Mouse (Mus musculus): Measurements from ENCODE around the gene Tigit. TPM values are rescaled to one million over a fixed set of nuclear protein-coding genes. Genes with fewer than 3 reads are reported as not detected.

The Tigit gene
- polyA plus RNA-seq, 2 experiments = not detected

GRCm38 (mm10) chr16:43671972-43672371 is 8.0 kb upstream of the Tigit start:
- TF ChIP-seq EP300 (IDR thresholded peaks at IDR 0.05; ENCODE audit: low read depth) (no peak), CTCF (IDR thresholded peaks at IDR 0.05; ENCODE audit: low read depth) (no peak)
- no peaks in the 10 kb centered on the region for H3K4me1 ChIP-seq (replicated peaks; ENCODE audit: control insufficient read depth in 2 of 2, insufficient read depth in 2 of 2, low read length in 1 of 2)
- DNase-seq (ENCODE audit: low read depth in 3 of 3, low spot score in 3 of 3) = no peak
- no peak overlapping the region for H3K4me2 ChIP-seq (ENCODE audit: low read depth)
- H3K4me3 ChIP-seq (ENCODE audit: insufficient read depth in 1 of 2, low read depth in 2 of 2, low read length in 2 of 2) = no peak overlapping the region
- no peak overlapping the region for H3K27ac ChIP-seq
- no peaks in the 10 kb centered on the region for H3K9me3 ChIP-seq (ENCODE audit: control insufficient read depth, low read length)
- WGBS (ENCODE audit: insufficient replicate concordance) = 60% methylated on average over 1 of the region's 1 CpGs
- ATAC-seq (ENCODE audit: insufficient read depth) = no peak
- H3K9ac ChIP-seq (replicated peaks) = no peak overlapping the region
- no peaks in the 10 kb centered on the region for H3K27me3 ChIP-seq (ENCODE audit: control insufficient read depth, insufficient read depth, low read length)
- no peaks in the 10 kb centered on the region for H3K36me3 ChIP-seq (replicated peaks; ENCODE audit: control insufficient read depth, insufficient read depth, low read depth)

DNA sequence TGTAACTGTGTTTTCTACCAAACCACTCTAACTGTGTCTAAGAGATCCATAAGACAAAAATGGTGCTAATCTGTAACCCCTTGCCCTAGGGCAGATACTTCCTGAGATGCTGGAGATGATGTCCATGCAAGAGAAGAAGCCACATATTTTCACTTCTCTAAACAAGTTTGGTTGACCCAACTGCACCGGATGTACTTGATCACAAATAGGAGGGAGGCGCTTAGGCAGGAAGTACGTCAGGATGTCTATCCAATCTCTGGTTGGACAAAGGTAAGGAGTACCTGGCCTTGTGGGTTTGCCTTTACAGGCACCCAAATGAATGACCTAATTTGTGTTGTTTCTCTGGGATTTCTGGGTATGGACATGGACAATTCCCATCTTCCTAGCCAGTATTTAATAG is 4.3 kb upstream of the Tigit start:
- H3K27ac ChIP-seq = no peak overlapping the region

GRCm38 (mm10) chr16:43664861-43665260 is 915 bp upstream of the Tigit start:
- no peak overlapping the region for H3K4me2 ChIP-seq (ENCODE audit: low read depth)
- TF ChIP-seq CTCF (IDR thresholded peaks at IDR 0.05; ENCODE audit: low read depth) (no peak), EP300 (IDR thresholded peaks at IDR 0.05; ENCODE audit: low read depth) (no peak)
- DNase-seq (ENCODE audit: low read depth in 3 of 3, low spot score in 3 of 3) = no peak

More for the DNA sequence above, 4.3 kb upstream of the Tigit start:
- no peak overlapping the region for H3K4me2 ChIP-seq (ENCODE audit: low read depth)
- H3K9me3 ChIP-seq (ENCODE audit: control insufficient read depth, low read length) = no peaks in the 10 kb centered on the region
- H3K4me3 ChIP-seq (ENCODE audit: insufficient read depth in 1 of 2, low read depth in 2 of 2, low read length in 2 of 2) = no peak overlapping the region
- no peaks in the 10 kb centered on the region for H3K27me3 ChIP-seq (ENCODE audit: control insufficient read depth, insufficient read depth, low read length)
- no peak overlapping the region for H3K9ac ChIP-seq (replicated peaks)
- no peaks in the 10 kb centered on the region for H3K4me1 ChIP-seq (replicated peaks; ENCODE audit: control insufficient read depth in 2 of 2, insufficient read depth in 2 of 2, low read length in 1 of 2)
- DNase-seq (ENCODE audit: low read depth in 3 of 3, low spot score in 3 of 3) = no peak
- WGBS (ENCODE audit: insufficient replicate concordance) = 66% methylated on average over 3 of the region's 3 CpGs
- ATAC-seq (ENCODE audit: insufficient read depth) = no peak
- TF ChIP-seq EP300 (IDR thresholded peaks at IDR 0.05; ENCODE audit: low read depth) (no peak), CTCF (IDR thresholded peaks at IDR 0.05; ENCODE audit: low read depth) (no peak)
- no peaks in the 10 kb centered on the region for H3K36me3 ChIP-seq (replicated peaks; ENCODE audit: control insufficient read depth, insufficient read depth, low read depth)

GRCm38 (mm10) chr16:43662124-43663004 is 1.6 kb downstream of the Tigit start:
- Histone ChIP-seq H3K9me3 (ENCODE audit: control insufficient read depth, low read length) (no peaks in the 10 kb centered on the region), H3K9ac (replicated peaks) (no peak overlapping the region)
- WGBS (ENCODE audit: insufficient replicate concordance) = 61% methylated on average over 10 of the region's 10 CpGs

More at GRCm38 (mm10) chr16:43664861-43665260, 915 bp upstream of the Tigit start:
- Histone ChIP-seq H3K9ac (replicated peaks) (no peak overlapping the region), H3K4me1 (replicated peaks; ENCODE audit: control insufficient read depth in 2 of 2, insufficient read depth in 2 of 2, low read length in 1 of 2) (no peaks in the 10 kb centered on the region), H3K27me3 (ENCODE audit: control insufficient read depth, insufficient read depth, low read length) (no peaks in the 10 kb centered on the region), H3K4me3 (ENCODE audit: insufficient read depth in 1 of 2, low read depth in 2 of 2, low read length in 2 of 2) (no peak overlapping the region), H3K9me3 (ENCODE audit: control insufficient read depth, low read length) (no peaks in the 10 kb centered on the region), H3K36me3 (replicated peaks; ENCODE audit: control insufficient read depth, insufficient read depth, low read depth) (no peaks in the 10 kb centered on the region), H3K27ac (no peak overlapping the region)
- no peak for ATAC-seq (ENCODE audit: insufficient read depth)

DNA sequence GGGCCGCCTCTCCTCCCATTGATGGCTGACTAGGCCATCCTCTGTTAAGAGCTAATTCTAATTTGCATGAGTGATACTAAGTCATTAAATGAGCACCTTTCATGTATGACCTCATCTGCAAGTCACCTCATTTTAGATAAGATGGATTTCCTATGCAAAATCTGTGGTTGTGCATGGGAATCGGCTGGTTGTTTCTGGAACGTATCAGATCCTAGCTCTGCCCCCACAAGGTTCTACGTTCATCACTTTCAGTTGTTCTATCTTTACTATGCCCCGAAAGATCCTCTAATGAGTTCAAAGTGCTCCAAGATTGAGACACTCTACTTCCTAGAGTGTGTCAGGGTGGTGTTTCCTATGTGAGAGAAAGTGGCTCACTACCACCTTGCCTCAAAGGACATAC is 2.4 kb downstream of the Tigit start:
- Histone ChIP-seq H3K9me3 (ENCODE audit: control insufficient read depth, low read length) (no peaks in the 10 kb centered on the region), H3K36me3 (replicated peaks; ENCODE audit: control insufficient read depth, insufficient read depth, low read depth) (no peaks in the 10 kb centered on the region), H3K4me3 (ENCODE audit: insufficient read depth in 1 of 2, low read depth in 2 of 2, low read length in 2 of 2) (no peak overlapping the region), H3K27ac (no peak overlapping the region), H3K27me3 (ENCODE audit: control insufficient read depth, insufficient read depth, low read length) (no peaks in the 10 kb centered on the region), H3K4me1 (replicated peaks; ENCODE audit: control insufficient read depth in 2 of 2, insufficient read depth in 2 of 2, low read length in 1 of 2) (no peaks in the 10 kb centered on the region), H3K9ac (replicated peaks) (no peak overlapping the region), H3K4me2 (ENCODE audit: low read depth) (no peak overlapping the region)
- DNase-seq (ENCODE audit: low read depth in 3 of 3, low spot score in 3 of 3) (no peak), ATAC-seq (ENCODE audit: insufficient read depth) (no peak)
- no peak for TF ChIP-seq EP300 (IDR thresholded peaks at IDR 0.05; ENCODE audit: low read depth)
- no peak for TF ChIP-seq CTCF (IDR thresholded peaks at IDR 0.05; ENCODE audit: low read depth)
- 67% methylated on average over 5 of the region's 5 CpGs for WGBS (ENCODE audit: insufficient replicate concordance)

More at GRCm38 (mm10) chr16:43662124-43663004, 1.6 kb downstream of the Tigit start:
- Histone ChIP-seq H3K4me1 (replicated peaks; ENCODE audit: control insufficient read depth in 2 of 2, insufficient read depth in 2 of 2, low read length in 1 of 2) (no peaks in the 10 kb centered on the region), H3K4me3 (ENCODE audit: insufficient read depth in 1 of 2, low read depth in 2 of 2, low read length in 2 of 2) (no peak overlapping the region), H3K4me2 (ENCODE audit: low read depth) (no peak overlapping the region), H3K27ac (no peak overlapping the region), H3K27me3 (ENCODE audit: control insufficient read depth, insufficient read depth, low read length) (no peaks in the 10 kb centered on the region), H3K36me3 (replicated peaks; ENCODE audit: control insufficient read depth, insufficient read depth, low read depth) (no peaks in the 10 kb centered on the region)
- TF ChIP-seq CTCF (IDR thresholded peaks at IDR 0.05; ENCODE audit: low read depth) (no peak), EP300 (IDR thresholded peaks at IDR 0.05; ENCODE audit: low read depth) (no peak)
- DNase-seq (ENCODE audit: low read depth in 3 of 3, low spot score in 3 of 3) (no peak), ATAC-seq (ENCODE audit: insufficient read depth) (no peak)

Measured in liver, embryonic 14.5 days (tissue).